Mouse (Mus musculus) cerebellum, adult 11 months (tissue): ENCODE measurements around the gene Robo1.
A peak's percentile ranks its signal among the peaks of the same experiment; 100 is the strongest.

Experiments
- DNase-seq: peaks from one replicate; pipeline ENCODE4 v3.0.0; 2022

The Robo1 gene

GRCm38 (mm10) chr16:72854101-72854500 is 546.0 kb downstream of the Robo1 start:
- no peak for DNase-seq

GRCm38 (mm10) chr16:72854809-72855503 is 546.9 kb downstream of the Robo1 start:
- DNase-seq, result no peak

GRCm38 (mm10) chr16:72861707-72862277 is 553.7 kb downstream of the Robo1 start:
- DNase-seq, result no peak

- DNase-seq, result no peak
Measured at GRCm38 (mm10) chr16:72866011-72866410, 557.9 kb downstream of the Robo1 start.

- no peak for DNase-seq
Measured at GRCm38 (mm10) chr16:72874934-72875732, 567.0 kb downstream of the Robo1 start.

GRCm38 (mm10) chr16:72888108-72888507 is 580.0 kb downstream of the Robo1 start:
- peak; percentile 48 for DNase-seq

- DNase-seq, result no peak
Measured at GRCm38 (mm10) chr16:72889401-72889800, 581.3 kb downstream of the Robo1 start.

GRCm38 (mm10) chr16:72897125-72897524 is 589.0 kb downstream of the Robo1 start:
- no peak for DNase-seq

- no peak for DNase-seq
Measured at GRCm38 (mm10) chr16:72908895-72909294, 600.8 kb downstream of the Robo1 start.

GRCm38 (mm10) chr16:72913134-72913533 is 605.0 kb downstream of the Robo1 start:
- peak; percentile 81 for DNase-seq

- DNase-seq, result no peak
Measured at GRCm38 (mm10) chr16:72914068-72914630, 606.0 kb downstream of the Robo1 start.

GRCm38 (mm10) chr16:72920013-72920412 is 611.9 kb downstream of the Robo1 start:
- no peak for DNase-seq

- DNase-seq, result peak; percentile 26
Measured at GRCm38 (mm10) chr16:72924423-72925224, 616.5 kb downstream of the Robo1 start.

GRCm38 (mm10) chr16:72928525-72929122 is 620.5 kb downstream of the Robo1 start:
- no peak for DNase-seq

GRCm38 (mm10) chr16:72930871-72931270 is 622.8 kb downstream of the Robo1 start:
- DNase-seq, result no peak

- no peak for DNase-seq
Measured at GRCm38 (mm10) chr16:72934908-72935307, 626.8 kb downstream of the Robo1 start.

- no peak for DNase-seq
Measured at GRCm38 (mm10) chr16:72937183-72937582, 629.1 kb downstream of the Robo1 start.

GRCm38 (mm10) chr16:72939862-72940261 is 631.8 kb downstream of the Robo1 start:
- DNase-seq, result no peak

- no peak for DNase-seq
Measured at GRCm38 (mm10) chr16:72940786-72941185, 632.7 kb downstream of the Robo1 start.

GRCm38 (mm10) chr16:72944403-72944802 is 636.3 kb downstream of the Robo1 start:
- no peak for DNase-seq

GRCm38 (mm10) chr16:72951969-72952368 is 643.9 kb downstream of the Robo1 start:
- DNase-seq, result no peak

GRCm38 (mm10) chr16:72959018-72959702 is 651.1 kb downstream of the Robo1 start:
- no peak for DNase-seq
